Mouse (Mus musculus) brain, embryonic 14.5 days (tissue): ENCODE results near the gene Nfe2l2.

Experiments
- CTCF ChIP-seq: fragments of 200-500 bp; IDR thresholded peaks from 2 replicates; pipeline ENCODE4 v1.5.1; 2012; ENCODE audit warnings: inconsistent platforms, mild to moderate bottlenecking, moderate library complexity, borderline replicate concordance; ENCODE audit not compliant: insufficient read depth, insufficient read length; ENCODE audit errors: extremely low read depth
- POLR2A ChIP-seq: fragments of 200-500 bp; IDR thresholded peaks from 2 replicates; pipeline ENCODE4 v1.6.1; 2012; ENCODE audit warnings: mild to moderate bottlenecking, inconsistent platforms, borderline replicate concordance; ENCODE audit not compliant: poor library complexity, insufficient read depth, insufficient read length, severe bottlenecking; ENCODE audit errors: extremely low read depth

- TF ChIP-seq CTCF (no peak), POLR2A (no peak)
These were observed 70.7 kb downstream of the Nfe2l2 start for GRCm38 (mm10) chr2:75633784-75634183.
